Mouse (Mus musculus) kidney, adult 2 months (tissue): ENCODE results near the gene Aar2.

Experiments used
- CTCF ChIP-seq: fragments of 200-500 bp; conservative IDR thresholded peaks from 2 replicates; pipeline ENCODE4 v1.5.1; 2011; ENCODE audit warnings: low read depth, mild to moderate bottlenecking, control low read depth, low read length, moderate library complexity, mixed read lengths; ENCODE audit not compliant: insufficient read depth, insufficient read length
- POLR2A ChIP-seq: fragments of 200-500 bp; IDR thresholded peaks from one replicate; pipeline ENCODE4 v1.6.1; 2011; ENCODE audit warnings: low read depth, low read length, control low read depth

- TF ChIP-seq POLR2A: no peak
- TF ChIP-seq CTCF: no peak
Observed at GRCm38 (mm10) chr2:156613541-156614257, 66.3 kb downstream of the Aar2 start, which contains the start of gene Dlgap4.
